Mouse (Mus musculus): ENCODE measurements around the gene Ntm.

DNA sequence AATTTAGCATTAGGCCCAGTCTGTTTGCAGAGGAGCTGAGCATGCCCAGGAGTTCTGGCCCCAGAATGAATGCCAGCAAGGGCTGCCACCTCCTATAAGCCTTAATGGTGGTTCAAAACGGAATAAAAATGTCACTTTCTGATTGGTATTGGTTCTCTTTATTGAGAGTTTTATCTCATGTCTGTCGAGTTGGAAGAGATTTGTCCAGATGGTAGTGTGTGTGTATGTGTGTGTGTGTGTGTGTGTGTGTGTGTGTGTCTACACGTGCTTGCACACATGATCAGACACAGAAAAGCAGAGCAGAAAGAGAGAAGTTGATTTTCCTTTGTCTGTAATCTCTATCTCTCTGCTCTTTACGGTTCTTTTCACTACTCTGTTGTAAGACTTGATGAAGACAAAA lies 518.9 kb downstream of the Ntm start:
- no peak for TF ChIP-seq CTCF (IDR thresholded peaks at IDR 0.05; ENCODE audit: control insufficient read depth, insufficient read depth, insufficient read length)
- no peak for TF ChIP-seq MAX (IDR thresholded peaks at IDR 0.05)

Measured in C2C12 (cell line).